Mouse (Mus musculus): ENCODE measurements around the gene Llgl2.
A peak's percentile ranks its signal among the peaks of the same experiment; 100 is the strongest.
"Not testable (repeated sequence)": the region's sequence is repeated elsewhere in the genome, so short reads cannot be mapped to it uniquely, and the experiment has no call there.

The Llgl2 gene

DNA sequence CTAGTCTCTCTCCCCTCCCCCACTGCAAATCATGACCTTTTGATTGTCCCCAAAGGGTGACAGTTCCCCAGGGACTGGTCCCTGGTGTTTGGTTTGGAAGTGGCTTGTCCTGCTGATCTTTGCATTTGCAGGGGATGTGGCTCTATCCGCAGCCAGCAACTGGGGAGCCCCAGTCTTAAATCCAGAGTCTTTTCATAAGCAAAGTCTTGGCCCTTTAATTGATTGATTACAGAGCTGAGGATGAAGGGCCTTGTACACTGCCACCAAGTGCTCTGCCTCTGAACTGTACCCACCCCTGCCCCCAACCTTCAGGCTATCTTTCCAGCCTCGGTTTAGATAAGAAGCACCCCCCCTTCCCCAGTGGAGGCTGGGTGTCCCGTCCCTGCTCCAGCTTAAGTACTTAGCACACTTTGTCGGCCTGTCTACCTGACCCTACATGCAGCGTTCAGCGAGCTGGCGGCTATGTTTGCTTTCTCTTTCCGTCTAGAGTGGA, 9.2 kb downstream of the Llgl2 start:
- no peak for DNase-seq (ENCODE audit: low read depth)

DNA sequence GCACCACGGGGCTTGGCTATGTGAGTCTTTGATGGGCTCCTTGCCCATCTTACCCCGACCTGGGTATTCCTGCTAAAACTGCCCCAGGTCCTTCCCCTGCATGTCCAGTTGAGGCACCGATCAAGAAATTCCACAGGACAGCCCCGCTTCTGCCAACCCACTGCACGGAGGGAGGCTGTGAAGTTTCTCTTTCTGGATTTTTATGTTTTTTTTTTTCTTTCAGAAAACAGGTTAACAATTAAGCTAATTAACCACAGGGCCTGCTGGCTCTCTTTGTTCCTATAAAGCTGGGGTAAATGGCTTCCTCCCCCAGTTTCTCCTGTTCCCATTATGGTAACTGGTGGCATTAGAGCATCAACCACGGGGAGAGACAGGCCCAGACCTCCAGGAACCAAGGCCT, 10.2 kb downstream of the Llgl2 start:
- no peak for DNase-seq (ENCODE audit: low read depth)

DNA sequence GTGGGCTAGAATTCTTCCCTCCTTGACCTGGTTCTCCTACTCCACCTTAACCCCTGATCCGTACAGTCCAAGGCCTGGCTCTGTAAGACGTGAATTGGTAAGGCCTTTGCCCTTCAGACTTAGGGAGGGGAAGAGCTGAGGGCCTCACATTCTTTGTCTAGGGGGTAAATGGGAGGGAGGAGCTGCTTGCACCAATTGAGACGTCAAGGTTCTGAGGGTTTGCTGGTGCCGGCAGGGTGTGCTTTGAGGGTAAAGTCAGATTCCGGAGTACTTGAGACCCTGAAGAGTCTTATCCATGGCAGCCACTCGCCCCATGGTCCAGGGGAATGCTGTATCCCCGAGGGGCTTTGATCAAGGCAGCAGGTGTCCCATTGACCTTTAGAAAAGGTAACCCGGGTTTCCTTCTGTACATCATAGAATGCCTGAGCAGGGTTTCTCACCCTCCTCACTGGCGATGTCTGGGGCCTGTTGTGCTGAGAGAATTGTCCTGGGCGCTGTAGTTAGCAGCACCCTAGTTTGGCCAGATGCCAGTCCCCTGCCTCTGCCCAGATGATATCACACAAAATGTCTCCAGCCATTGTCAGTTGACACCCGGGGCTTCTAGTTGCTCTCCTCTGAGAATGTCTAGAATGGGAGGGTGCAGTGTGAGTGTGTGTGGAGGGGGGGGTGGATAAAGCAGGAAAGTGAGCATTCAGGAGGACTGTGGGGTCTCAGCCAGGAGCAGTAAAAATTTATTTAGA, 13.0 kb downstream of the Llgl2 start:
- no peak for DNase-seq (ENCODE audit: low read depth)

DNA sequence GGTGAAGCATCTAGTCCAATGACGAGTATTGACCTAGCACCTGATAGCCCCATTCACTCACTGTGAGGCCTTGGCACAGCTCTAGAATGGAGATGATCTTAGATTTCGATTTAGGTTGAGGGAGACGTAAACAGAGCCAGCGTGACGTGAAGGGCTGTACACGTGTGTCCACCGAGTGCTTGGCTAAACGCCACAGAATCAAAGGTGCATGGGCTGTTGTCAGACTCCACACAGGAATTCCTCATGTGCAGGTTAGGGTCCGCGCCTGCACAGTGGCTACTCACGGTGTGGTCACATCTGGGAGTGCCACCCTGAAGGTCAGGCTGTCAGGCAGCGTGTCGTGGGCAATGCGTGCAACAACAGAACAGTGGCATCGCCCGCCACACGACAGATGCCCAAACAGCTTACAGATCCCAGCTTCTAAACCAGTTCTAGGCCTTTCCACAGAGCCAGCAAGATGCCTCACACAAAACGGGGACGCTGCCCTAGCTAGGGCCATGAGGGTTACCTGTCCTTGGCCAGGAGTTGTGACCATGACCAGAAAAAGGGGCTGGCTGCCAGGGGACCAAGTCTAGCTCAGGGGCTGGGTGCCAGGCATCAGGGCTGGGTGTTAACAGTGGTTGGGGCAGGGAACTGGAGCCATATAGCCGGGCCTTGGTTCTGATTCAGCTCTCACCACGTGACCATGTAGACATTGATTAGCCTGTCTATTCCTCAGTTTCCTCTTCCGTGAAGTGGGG, 13.9 kb downstream of the Llgl2 start:
- DNase-seq (ENCODE audit: low read depth) = no peak

DNA sequence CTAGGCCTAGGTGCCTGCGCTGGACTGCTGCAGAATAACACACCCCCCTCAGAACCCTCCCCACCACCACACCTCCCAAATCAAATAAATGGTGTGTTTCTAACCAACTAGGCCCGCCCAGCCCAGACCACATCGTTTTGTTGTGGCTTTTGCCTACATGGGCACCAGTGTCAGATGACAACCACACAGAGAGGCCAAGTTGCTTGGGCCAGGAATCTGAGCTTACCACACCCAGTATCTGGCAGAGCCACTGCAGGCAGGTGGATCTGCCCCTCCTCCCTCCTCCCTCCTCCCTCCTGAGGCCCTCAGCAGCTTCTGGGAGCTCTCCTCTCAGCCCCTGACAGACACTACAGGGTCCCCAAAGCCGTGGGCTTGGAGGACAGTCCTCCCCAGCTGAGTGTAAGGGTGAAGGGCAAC, 15.1 kb downstream of the Llgl2 start:
- DNase-seq (ENCODE audit: low read depth) = peak; percentile 91

DNA sequence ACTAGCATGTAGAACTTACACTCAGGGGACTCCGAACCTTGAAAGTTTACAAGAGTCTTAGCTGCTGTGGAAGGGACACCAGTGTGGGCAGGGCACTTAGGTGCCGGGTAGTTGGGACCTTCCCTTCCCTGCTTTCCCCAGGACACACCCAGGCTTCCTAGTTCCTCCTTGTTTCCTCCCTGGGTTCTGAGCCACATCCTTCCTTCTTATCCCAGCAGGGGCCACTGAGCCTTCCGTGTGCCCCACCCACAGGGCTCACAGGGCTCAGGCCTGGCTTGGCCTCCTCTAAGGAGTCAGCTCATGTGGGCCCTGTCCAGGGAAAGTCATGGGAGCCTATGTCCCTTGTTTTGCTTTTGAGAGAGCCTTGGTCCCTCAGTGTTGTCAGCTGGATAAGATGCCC, 15.9 kb downstream of the Llgl2 start:
- DNase-seq (ENCODE audit: low read depth) = no peak

DNA sequence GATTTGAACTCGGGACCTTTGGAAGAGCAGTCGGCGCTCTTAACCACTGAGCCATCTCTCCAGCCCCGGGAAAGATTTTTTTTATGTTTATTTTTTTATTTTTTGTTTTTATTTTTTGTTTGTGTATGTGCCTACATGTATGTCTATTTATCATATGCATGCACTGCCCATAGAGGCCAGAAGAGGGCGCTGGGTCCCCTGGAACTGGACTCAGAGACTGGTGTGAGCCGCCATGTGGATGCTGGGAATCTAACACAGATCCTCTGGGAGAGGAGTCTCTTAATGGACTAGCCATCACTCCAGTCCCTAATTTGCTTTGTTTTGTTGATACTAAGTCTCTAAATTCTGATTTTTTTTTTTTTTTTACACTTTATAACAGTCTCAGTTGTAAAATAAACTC, 17.2 kb downstream of the Llgl2 start:
- no peak for DNase-seq (ENCODE audit: low read depth)

DNA sequence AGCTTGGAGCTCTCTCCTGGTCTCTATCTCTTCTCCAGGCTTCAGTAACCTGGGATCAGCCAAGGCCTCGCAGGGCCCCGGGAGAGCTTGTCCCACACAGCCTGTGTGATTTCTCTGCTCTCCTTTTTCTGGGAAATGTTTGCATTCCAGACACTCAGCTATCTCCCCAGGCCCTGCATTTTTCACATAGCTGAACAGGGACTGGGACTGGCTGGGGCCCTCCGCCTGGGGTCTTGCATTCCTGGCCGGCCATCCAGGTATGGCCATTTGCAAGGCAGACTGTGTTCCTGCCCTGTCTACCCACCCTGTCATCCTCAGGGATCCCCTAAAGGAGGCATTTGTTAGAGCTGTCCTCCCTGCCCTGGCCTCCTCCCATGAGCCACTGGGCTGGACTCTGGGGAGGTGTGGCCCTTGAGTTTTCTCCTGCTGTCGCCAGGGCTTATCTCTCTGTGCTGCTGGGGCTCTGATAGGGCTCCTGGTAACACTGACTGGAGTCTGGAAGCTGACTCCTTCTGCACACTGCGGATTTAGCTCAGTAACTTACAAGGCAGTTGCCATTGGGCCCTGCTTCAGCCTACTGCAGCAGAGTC, 18.2 kb downstream of the Llgl2 start:
- DNase-seq (ENCODE audit: low read depth) = no peak

DNA sequence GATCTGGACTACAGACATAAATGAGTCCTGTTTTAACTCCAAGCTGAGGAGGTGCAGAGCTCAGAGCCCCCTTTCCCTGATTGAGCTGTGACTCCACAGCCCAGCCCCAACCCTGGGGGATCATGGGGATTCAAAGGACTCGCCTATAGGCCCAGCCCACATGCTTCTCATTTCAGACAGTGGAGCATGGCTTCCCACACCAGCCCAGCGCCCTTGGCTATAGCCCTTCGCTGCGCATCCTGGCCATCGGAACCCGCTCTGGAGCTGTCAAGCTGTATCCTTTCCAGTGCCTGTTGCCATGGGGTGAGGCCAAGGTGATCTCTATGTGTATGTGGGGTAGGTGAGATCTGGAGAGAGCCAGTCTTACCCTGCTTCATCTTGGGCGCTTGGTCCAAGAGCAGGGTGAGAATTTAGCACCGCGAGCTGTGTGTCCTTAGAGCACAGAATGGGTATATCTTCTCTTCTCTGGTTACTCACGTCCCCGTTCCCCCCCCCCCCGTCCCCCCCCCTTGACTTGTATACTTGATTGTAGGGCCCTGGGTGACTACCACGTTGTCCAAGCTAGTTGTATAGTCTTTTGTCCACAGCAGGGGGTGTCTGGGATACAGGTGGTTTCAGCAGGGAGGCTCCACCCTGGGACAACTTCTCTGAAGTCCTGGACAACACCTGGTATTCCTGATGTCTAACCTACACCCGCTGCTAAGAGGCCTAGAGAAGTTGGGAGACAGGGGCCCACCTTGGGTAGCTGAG, 19.5 kb downstream of the Llgl2 start:
- DNase-seq (ENCODE audit: low read depth) = no peak

DNA sequence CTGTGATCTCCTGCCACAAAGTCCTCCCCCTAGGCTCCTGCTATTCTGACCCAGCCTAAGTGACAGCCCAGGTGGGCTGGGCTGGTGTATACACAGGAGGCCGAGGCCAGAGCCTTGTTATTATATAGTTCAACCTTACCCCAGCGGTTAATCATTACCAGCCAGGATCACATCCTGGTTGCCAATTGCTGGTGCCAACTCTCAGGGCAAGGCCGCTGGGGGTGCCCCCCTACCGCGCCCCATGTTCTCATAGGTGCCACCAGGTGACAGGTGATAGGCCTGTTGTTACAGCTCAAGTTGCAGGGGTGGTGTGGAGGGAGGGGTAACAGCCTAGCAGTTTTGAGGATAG, 20.0 kb downstream of the Llgl2 start:
- DNase-seq (ENCODE audit: low read depth) = no peak

DNA sequence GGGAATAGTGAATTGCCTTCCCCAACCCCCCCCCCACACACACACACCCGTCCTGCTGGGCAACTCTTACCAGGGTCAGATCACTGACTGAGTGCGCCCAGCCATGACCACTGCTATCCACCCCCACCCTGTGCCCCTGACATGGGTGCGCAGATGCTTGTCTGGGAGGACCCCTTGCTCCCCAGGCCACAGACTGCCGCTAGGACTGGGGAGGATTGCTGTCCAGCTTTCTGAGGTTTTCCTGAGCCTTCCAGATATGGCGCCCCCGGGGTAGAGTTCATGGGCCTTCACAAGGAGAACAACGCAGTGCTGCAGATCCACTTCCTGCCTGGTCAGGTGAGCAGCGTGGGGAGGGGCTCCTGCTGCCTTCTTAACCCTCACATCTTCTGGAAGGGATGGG, 20.4 kb downstream of the Llgl2 start:
- DNase-seq (ENCODE audit: low read depth) = no peak

DNA sequence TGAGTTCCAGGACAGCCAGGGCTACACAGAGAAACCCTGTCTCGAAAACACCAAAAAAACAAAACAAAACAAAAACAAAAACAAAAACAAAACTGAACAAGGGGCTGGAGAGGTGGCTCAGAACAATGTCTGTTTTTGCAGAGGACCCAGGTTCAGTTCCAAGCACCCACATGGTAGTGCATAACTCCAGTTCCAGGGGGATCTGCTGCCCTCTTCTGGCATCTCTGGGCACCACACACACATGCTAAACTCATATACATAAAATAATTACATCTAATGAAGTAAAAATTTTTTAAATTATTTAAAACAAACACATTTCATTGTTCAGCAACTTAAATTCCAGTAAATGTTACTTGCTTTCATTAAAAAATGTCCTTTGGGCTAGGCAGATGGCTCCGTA, 22.0 kb downstream of the Llgl2 start:
- DNase-seq (ENCODE audit: low read depth) = no peak

DNA sequence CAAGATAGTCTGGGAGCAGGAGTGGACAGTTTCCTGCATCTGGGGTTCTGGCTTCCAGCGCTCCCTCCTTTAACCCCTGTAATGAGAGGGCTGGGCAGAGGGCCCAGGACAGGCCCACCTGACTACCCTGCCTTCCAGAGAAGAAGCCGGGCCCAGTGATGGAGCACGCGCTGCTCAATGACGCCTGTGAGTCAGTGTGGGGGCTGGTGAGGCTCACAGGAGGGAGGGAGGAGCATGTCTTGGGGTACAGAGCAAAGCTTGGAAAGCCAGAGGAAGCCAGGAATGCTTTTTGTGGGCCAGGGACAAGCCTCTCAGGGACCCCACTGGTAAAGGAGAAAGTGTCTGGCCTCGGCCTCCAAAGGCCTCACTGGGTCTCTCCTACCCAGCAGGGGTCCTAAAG, 30.8 kb downstream of the Llgl2 start:
- DNase-seq (ENCODE audit: low read depth) = no peak

DNA sequence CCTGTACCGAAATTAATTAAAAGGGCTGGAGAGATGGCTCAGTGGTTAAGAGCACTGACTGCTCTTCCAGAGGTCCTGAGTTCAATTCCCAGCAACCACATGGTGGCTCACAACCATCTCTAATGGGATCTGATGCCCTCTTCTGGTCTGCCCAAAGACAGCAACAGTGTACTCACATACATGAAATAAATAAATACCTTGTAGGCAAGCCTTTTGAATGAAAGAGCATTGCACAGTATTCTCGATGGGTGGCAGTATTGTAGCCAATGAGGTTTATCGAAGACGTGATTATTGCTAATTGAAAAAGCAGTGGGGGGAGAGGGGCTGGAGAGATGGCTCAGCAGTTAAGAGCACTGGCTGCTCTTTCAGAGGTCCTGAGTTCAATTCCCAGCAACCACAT, 33.3 kb downstream of the Llgl2 start:
- not testable (repeated sequence) for DNase-seq (ENCODE audit: low read depth)

DNA sequence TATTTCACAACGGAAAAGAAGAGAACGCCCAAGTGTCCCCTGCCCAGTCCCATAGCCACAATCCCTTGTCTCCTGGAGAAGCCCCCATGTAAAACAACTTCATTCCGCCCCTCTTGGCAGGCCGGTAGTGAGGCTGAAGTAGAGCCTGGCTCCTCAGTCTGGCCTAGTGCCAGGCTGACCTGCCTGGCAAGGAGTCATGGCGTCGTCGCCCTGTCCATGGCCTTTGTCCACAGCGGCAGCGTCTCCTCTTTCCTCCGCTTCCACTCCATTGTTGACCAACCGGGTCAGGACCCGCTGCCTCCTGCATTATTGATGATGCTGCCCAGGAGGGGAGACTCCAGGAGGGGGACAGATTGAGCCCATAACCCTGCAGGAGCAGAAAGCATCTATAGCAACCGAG, 34.1 kb downstream of the Llgl2 start:
- no peak for DNase-seq (ENCODE audit: low read depth)

DNA sequence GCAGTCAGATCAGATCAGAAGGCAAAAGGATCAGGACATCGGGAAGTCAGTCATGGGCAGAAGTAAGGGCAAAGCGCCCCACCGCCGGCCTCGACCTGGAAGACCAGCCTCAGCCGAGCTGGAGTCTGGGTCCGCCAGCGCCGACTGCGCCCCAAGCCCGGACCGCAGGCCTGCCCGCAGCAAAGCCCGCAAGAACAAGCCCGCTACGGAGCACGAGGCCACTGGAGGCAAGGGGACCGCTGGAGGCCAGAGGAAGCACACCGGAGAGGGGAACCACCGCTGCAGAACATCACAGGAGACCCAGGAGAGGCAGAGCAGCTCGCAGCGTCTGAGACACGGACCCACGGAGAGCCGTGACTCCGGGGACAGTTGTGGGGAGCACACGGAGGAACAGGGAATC, 34.5 kb downstream of the Llgl2 start, which contains the start of gene Myo15b:
Gene Myo15b (plus strand): TSS at position 53 of the 400 bp plus-strand sequence.
- DNase-seq (ENCODE audit: low read depth) = no peak

DNA sequence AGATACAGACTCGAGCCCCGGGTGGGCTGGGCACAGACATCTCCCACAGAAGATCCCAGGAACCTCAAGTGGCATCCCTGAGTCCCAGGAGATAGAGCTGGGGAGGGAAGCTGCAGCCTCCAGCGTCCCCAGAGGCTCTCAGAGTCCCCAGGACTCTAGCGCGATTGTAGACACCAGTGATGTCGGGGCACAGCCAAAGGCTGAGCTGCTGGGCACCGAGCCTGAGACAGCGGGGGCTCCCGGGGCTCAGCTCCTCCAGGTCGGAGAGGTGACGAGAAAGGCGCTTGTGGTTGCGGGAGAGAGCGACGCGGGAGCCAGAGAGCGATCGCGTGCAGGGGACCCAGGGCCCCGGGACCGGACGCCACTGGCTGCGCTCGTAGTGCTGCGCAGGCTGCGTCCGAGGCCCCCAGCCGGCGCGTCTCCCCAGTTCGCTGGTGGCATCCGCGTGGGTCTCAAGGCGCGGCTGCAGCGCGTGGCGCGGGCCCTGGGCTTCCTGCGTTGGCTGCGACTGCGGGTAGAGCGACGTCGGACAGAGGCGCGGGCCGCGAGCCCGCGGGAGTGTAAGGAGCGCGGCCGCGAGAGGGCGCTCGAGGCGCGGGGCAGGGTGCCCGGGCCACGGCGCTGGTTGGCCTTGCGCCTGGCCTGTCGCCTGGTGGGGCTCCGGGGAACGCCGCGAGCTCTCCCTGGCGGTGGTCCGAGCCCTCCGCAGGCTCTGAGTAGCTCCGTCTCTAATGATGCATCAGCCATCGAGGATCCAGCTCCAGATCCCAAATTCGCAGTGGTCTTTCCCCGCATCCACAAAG, 35.5 kb downstream of the Llgl2 start:
- DNase-seq (ENCODE audit: low read depth) = no peak

DNA sequence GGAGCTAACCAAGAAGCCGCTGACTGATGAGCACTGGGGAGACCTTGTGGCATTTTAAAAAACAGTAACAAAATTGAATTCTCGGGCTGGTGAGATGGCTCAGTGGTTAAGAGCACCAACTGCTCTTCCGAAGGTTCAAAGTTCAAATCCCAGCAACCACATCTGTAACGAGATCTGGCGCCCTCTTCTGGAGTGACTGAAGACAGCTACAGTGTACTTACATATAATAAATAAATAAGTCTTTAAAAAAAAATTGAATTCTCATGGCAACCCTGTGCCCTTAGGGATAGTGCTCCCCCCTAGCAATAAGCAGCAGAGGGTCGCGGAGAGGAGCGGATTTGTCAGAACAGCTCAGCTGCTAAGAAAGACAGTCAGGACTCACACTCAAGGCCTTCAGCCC, 40.0 kb downstream of the Llgl2 start:
- DNase-seq (ENCODE audit: low read depth) = peak; percentile 32

DNA sequence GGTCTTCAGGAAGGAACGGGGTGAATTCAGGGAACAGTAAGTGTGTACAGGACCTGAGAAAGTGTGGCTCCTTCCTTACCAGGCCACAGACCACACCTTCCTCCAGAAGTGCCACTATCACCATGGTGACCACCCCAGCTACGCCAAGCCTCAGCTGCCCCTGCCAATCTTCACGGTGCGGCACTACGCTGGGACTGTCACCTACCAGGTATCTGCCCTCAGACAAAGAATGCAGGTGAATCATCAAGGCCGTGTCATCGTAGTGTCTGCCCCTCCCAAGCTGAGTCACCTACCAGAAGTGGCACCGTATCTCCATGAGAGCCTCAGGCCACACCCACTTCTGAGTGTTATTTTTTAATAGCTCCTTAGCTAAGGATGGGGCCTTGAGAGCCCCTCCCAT, 45.5 kb downstream of the Llgl2 start:
- peak; percentile 59 for DNase-seq (ENCODE audit: low read depth)

DNA sequence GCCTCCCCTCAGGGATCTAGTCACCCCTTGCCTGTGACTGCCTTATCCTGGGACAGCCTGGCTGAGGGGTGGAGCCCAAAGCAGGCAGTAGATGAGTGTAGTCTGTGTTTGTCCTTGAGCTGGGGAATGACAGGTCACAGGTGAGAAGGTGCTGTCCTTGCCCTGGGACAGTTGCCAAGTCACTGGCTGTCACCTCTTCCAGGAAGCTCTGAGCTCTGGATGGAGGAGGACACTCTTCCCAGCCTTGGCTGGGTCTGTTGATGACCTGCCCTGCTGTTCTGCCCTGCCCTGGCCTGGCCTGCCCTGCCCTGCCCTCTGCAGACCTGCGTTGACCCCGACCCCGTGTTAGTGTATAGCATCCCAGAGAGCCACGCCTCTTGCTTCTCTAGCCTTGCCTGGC, 48.6 kb downstream of the Llgl2 start:
- DNase-seq (ENCODE audit: low read depth) = no peak

DNA sequence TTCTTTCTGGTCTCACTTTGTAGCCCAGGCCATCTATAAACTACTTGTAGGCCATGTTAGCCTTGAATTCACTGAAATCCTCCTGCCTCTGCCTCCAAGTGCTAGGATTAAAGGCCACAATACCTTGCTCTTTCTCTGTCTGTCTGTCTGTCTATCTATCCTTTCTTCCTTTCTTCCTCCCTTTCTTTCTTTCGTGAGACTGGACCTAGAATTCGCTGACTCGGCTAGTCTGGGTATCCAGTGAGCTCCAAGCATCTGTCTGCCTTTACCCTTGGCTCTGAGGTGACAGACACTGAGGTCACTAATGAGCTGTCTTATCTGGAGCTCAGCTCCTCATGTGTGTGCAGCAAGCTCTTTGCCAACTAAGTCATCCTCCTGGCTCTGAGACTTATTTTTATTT, 52.1 kb downstream of the Llgl2 start:
- no peak for DNase-seq (ENCODE audit: low read depth)

DNA sequence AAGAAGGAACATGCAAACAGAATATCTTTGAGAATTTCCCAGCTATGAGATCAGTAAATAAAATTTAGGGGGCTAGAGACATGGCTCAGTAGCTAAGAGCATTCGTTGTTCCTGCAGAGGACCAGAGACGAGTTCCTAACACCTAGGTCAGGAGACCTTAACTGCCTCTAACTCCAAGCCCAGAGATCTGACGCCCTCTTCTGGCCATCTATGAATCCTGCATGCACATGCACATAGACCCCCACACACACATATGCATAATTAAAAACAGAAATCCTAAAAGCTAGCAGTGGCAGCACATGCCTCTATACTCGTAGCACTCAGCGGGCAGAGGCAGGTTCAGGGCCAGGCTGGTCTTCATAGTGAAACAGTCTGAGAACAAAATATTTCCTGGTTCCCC, 52.6 kb downstream of the Llgl2 start:
- peak; percentile 21 for DNase-seq (ENCODE audit: low read depth)
